Mouse (Mus musculus): ENCODE data around the gene Apba3. TPM values are rescaled to one million over a fixed set of nuclear protein-coding genes. Genes with fewer than 3 reads are reported as not detected.

Apba3 gene
- polyA plus RNA-seq, 1 experiment: 207 TPM

DNA sequence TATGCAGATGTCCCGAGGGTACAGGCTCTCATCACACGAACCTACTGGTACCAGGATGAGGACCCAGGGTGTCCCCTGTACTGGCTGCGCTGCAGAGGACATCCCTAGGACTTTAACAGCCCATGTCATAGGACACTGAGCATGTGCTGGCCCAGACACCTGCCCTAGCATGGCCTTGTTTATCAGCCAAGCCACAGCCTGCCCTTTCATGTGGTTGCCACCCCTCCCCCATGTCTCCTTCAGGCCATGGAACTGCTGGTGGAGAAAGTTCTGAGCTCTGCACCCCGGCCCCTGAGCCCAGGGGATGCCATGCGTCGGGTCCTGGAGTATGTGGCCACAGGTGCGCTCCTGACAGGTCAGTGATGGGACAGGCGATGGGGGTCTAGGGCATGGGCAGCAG, 17.3 kb upstream of the Apba3 start:
- H3K36me3 ChIP-seq (ENCODE audit: control insufficient read depth, insufficient read depth, low read length): no peaks in the 10 kb centered on the region; the same call in 1 of the 2 replicates
- no peak for TF ChIP-seq POLR2A (IDR thresholded peaks at IDR 0.05; ENCODE audit: low read depth, low read length)
- TF ChIP-seq CTCF (IDR thresholded peaks at IDR 0.05; ENCODE audit: extremely low read depth, insufficient read length, insufficient replicate concordance, low read depth, low read length): no peak
- WGBS: 82% methylated on average over 8 of the region's 8 CpGs

DNA sequence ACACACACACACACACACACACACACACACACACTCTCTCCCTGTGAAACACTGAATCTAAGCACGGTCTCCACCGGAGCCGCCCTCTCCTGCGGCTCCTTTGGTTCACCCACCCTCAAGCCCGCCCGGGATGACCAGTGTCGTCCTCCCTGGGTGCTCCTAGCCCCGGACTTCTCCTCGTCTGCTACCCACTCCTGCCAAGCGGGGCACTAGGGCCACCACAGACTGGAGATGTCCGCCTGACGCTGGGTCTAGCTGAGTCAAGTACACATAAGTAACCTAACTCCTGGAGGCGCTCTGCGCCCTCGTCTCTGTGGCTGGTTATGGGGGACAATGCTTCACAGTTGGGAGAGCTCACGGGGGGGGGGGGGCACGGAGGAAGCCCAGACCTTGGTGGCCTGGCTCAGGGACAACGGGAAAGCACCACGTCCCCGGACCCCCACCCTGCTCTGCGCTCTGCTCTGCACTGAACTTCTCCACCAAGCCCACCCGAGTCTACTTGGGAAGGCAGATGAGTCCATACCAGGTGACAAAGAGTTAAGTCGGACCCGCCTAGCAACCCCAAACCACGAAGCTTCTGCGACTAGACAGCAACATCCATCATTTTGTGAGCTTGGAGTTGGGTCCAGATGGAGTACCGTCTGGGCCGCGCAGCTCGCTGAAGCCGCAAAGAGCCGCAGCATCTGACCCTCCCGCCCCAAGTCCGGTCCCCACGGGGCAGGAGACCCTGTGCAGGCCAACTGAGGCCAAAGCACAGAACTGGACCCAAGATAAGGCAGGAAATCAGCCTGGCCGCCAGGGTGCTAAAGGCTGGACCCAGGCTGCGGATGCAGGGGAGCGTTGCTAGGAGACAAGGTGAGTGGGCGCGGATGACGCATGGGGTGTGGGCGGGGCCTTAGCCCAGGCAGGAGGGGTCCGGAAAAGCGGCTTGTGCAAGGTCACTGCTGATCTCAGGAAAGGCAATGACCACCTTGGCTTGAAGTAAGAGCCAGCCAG, 14.0 kb upstream of the Apba3 start, which contains the start of gene Matk:
TSS of gene Matk (plus strand) at position 512 of the 996 bp plus-strand sequence.
- peaks cover 22% of the 10 kb centered on the region for H3K27me3 ChIP-seq (ENCODE audit: control insufficient read depth, insufficient read depth, low read length)
- TF ChIP-seq CTCF (IDR thresholded peaks at IDR 0.05; ENCODE audit: extremely low read depth, insufficient read length, insufficient replicate concordance, low read depth, low read length) (no peak), POLR2A (IDR thresholded peaks at IDR 0.05; ENCODE audit: low read depth, low read length) (no peak)
- H3K27ac ChIP-seq (ENCODE audit: insufficient read depth, low read depth, low read length): no peak within 1 kb of the TSS
- peaks cover 31% of the 10 kb centered on the region for H3K4me1 ChIP-seq (ENCODE audit: control insufficient read depth, insufficient read depth, insufficient read length, low read length)
- WGBS: 13% methylated on average over 44 of the region's 44 CpGs
- no peak within 1 kb of the TSS for H3K4me3 ChIP-seq (ENCODE audit: low read depth, low read length)
- H3K36me3 ChIP-seq (ENCODE audit: control insufficient read depth, insufficient read depth, low read length): no peaks in the 10 kb centered on the region; the same call in 1 of the 2 replicates

More for the DNA sequence above, 17.3 kb upstream of the Apba3 start:
- Histone ChIP-seq H3K27ac (ENCODE audit: insufficient read depth, low read depth, low read length) (no peak overlapping the region), H3K4me3 (ENCODE audit: low read depth, low read length) (no peak overlapping the region), H3K4me1 (ENCODE audit: control insufficient read depth, insufficient read depth, insufficient read length, low read length) (peaks cover 38% of the 10 kb centered on the region), H3K27me3 (ENCODE audit: control insufficient read depth, insufficient read depth, low read length) (peaks cover 15% of the 10 kb centered on the region)

DNA sequence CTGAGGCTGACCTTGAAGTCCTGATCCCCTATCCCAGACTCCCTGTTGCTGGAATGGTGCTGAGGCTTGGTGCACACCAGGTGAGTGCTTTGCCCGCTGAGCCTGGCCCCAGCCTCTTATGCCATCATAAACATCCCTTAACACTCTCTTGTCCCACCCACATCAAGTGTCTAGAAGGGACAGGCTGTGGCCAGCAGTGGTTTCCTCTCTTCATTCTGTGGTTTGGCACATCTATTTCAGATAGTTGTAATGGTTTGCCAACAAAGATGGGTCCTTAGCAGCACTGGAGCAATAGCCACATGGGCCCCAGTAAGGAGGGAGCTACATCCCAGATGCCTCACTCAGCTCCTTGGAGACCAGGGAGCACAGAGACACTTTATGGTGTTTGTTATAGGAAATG, 11.9 kb upstream of the Apba3 start:
- Histone ChIP-seq H3K4me3 (ENCODE audit: low read depth, low read length) (no peak overlapping the region), H3K27me3 (ENCODE audit: control insufficient read depth, insufficient read depth, low read length) (peaks cover 22% of the 10 kb centered on the region), H3K4me1 (ENCODE audit: control insufficient read depth, insufficient read depth, insufficient read length, low read length) (peaks cover 10% of the 10 kb centered on the region), H3K27ac (ENCODE audit: insufficient read depth, low read depth, low read length) (no peak overlapping the region), H3K36me3 (ENCODE audit: control insufficient read depth, insufficient read depth, low read length) (no peaks in the 10 kb centered on the region)
- WGBS: 42% methylated on average over 1 of the region's 1 CpGs
- no peak for TF ChIP-seq CTCF (IDR thresholded peaks at IDR 0.05; ENCODE audit: extremely low read depth, insufficient read length, insufficient replicate concordance, low read depth, low read length)
- TF ChIP-seq POLR2A (IDR thresholded peaks at IDR 0.05; ENCODE audit: low read depth, low read length): no peak

DNA sequence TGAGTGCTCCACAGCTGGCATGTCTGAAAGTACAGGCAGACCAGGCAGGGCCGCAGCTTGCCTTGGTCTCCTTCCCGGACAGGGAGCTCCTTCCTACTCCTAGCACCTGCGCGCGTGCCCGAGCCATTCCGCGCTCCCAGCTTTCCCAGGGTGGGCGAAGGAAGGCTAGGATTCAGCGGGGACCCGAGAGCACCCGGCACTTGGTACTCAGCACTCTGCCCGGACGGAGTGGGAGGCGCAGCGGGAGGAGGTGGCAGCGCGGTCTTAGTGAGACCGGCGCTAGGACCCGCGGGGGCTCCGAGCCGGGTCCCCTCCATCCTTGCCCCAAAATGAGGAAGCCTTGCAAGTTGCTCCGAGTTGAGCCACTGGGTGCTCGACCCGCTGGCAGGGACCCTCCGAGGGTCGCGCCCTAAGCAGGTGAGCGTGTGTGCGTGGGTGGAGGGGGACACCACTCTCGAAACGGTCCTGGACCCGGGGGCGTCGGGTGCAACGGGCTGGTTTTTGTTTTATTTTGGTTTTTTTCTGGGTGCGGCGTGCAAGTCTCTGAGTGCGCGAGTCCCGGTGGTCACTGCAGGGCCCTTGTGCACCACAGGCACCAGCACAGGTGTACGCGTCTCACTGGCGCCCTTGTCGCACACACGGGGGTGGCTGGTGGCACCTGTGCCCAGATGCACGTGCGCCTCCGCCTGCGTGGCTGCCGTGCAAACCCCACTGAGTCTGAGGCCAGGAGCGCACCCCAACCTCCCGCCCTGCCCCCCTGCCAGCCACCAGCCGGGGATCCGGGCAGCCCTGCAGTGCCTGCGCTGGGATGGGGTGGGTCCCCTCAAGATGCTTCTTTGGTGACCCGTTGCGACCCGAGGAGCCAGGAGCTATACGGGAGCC, 9.4 kb upstream of the Apba3 start:
- Histone ChIP-seq H3K4me1 (ENCODE audit: control insufficient read depth, insufficient read depth, insufficient read length, low read length) (peaks cover 2% of the 10 kb centered on the region; the same call in 1 of the 2 replicates), H3K27me3 (ENCODE audit: control insufficient read depth, insufficient read depth, low read length) (peaks cover 18% of the 10 kb centered on the region), H3K27ac (ENCODE audit: insufficient read depth, low read depth, low read length) (no peak overlapping the region), H3K36me3 (ENCODE audit: control insufficient read depth, insufficient read depth, low read length) (no peaks in the 10 kb centered on the region), H3K4me3 (ENCODE audit: low read depth, low read length) (peak overlapping the region; percentile 52)
- WGBS: 1% methylated on average over 62 of the region's 62 CpGs
- TF ChIP-seq POLR2A (IDR thresholded peaks at IDR 0.05; ENCODE audit: low read depth, low read length) (0 out of 2 replicates have a peak, but pooled peaks have one; percentile 24), CTCF (IDR thresholded peaks at IDR 0.05; ENCODE audit: extremely low read depth, insufficient read length, insufficient replicate concordance, low read depth, low read length) (no peak)

DNA sequence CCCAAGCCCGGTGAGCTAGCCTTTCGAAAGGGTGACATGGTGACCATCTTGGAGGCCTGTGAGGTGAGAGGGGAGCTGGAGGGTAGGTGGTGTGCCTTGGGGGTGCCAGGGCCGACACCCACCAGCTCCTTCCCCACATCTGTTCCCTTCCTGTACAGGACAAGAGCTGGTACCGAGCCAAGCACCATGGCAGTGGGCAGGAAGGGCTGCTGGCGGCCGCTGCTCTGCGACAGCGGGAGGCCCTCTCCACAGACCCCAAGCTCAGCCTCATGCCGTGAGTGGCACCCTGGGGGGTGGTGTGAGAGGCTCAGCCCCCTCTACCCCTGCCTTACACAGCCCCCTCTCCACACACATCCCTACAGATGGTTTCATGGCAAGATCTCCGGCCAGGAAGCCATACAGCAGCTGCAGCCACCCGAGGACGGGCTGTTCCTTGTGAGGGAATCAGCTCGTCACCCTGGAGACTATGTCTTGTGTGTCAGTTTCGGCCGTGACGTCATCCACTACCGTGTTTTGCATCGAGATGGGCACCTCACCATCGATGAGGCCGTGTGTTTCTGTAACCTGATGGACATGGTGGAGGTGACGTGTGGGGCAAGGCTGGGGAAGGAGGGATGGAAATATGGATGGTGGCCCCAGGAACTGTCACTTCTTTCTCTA, 7.4 kb upstream of the Apba3 start:
- Histone ChIP-seq H3K4me1 (ENCODE audit: control insufficient read depth, insufficient read depth, insufficient read length, low read length) (peaks cover 2% of the 10 kb centered on the region; the same call in 1 of the 2 replicates), H3K4me3 (ENCODE audit: low read depth, low read length) (no peak overlapping the region), H3K27me3 (ENCODE audit: control insufficient read depth, insufficient read depth, low read length) (peaks cover 7% of the 10 kb centered on the region), H3K36me3 (ENCODE audit: control insufficient read depth, insufficient read depth, low read length) (peaks cover 3% of the 10 kb centered on the region; the same call in 1 of the 2 replicates), H3K27ac (ENCODE audit: insufficient read depth, low read depth, low read length) (no peak overlapping the region)
- no peak for TF ChIP-seq POLR2A (IDR thresholded peaks at IDR 0.05; ENCODE audit: low read depth, low read length)
- no peak for TF ChIP-seq CTCF (IDR thresholded peaks at IDR 0.05; ENCODE audit: extremely low read depth, insufficient read length, insufficient replicate concordance, low read depth, low read length)
- WGBS: 46% methylated on average over 21 of the region's 21 CpGs

DNA sequence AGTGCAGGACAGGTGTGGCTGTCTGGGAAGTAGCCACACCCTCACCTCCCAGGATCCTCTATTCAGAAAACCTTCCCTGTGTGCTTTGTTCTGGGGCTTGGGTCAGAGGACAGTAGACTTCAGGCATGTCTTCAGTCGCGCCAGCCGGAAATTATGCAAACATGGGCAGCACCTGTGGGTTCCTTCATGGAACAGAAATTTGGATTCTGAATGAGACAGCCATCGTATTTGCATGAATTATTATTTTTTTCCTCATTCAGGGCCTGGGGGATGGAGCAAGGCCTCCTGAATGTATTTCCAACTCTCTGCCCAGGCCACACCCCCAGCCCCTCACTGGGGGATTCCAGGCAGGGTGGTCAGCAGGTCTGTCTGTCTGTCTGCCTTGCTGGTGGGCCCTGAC, 5.7 kb upstream of the Apba3 start:
- H3K4me3 ChIP-seq (ENCODE audit: low read depth, low read length): no peak overlapping the region
- TF ChIP-seq CTCF (IDR thresholded peaks at IDR 0.05; ENCODE audit: extremely low read depth, insufficient read length, insufficient replicate concordance, low read depth, low read length): no peak
- TF ChIP-seq POLR2A (IDR thresholded peaks at IDR 0.05; ENCODE audit: low read depth, low read length): no peak
- H3K27me3 ChIP-seq (ENCODE audit: control insufficient read depth, insufficient read depth, low read length): peaks cover 7% of the 10 kb centered on the region
- no peak overlapping the region for H3K27ac ChIP-seq (ENCODE audit: insufficient read depth, low read depth, low read length)
- H3K4me1 ChIP-seq (ENCODE audit: control insufficient read depth, insufficient read depth, insufficient read length, low read length): peaks cover 4% of the 10 kb centered on the region; the same call in 1 of the 2 replicates
- peaks cover 4% of the 10 kb centered on the region; the same call in 1 of the 2 replicates for H3K36me3 ChIP-seq (ENCODE audit: control insufficient read depth, insufficient read depth, low read length)
- WGBS: 90% methylated on average over 4 of the region's 4 CpGs

Measured in small intestine, adult 2 months (tissue).